Mouse (Mus musculus): ENCODE results near the gene Hoxd13. TPM values are rescaled to one million over a fixed set of nuclear protein-coding genes. Genes with fewer than 3 reads are reported as not detected.

The Hoxd13 gene
- polyA plus RNA-seq, 1 experiment from 2014 or later: 32.3 TPM

- no peaks in the 10 kb centered on the region for H3K36me3 ChIP-seq
- no peak for ATAC-seq (ENCODE audit: insufficient number of reproducible peaks, low FRiP score, low TSS enrichment, low read depth)
- peaks cover 94% of the 10 kb centered on the region for H3K27me3 ChIP-seq
- 0 out of 2 replicates have a peak overlapping the region, but pooled peaks have one; percentile 4 for H3K4me3 ChIP-seq
- H3K27ac ChIP-seq: no peak overlapping the region
- H3K4me1 ChIP-seq: peaks cover 33% of the 10 kb centered on the region
- WGBS: 36% methylated on average over 7 of the region's 7 CpGs
- no peak overlapping the region for H3K4me2 ChIP-seq
- H3K9me3 ChIP-seq: no peaks in the 10 kb centered on the region
- no peak overlapping the region for H3K9ac ChIP-seq
Observed at GRCm38 (mm10) chr2:74707599-74707998, 39.5 kb downstream of the Hoxd13 start.

- H3K4me2 ChIP-seq: no peak overlapping the region
Observed at GRCm38 (mm10) chr2:74708676-74709075, 40.6 kb downstream of the Hoxd13 start.

GRCm38 (mm10) chr2:74709465-74710419, 41.6 kb downstream of the Hoxd13 start:
- no peak overlapping the region for H3K9ac ChIP-seq
- H3K36me3 ChIP-seq: no peaks in the 10 kb centered on the region
- no peak overlapping the region for H3K4me3 ChIP-seq
- no peak for ATAC-seq (ENCODE audit: insufficient number of reproducible peaks, low FRiP score, low TSS enrichment, low read depth)
- peaks cover 96% of the 10 kb centered on the region for H3K27me3 ChIP-seq
- no peak overlapping the region for H3K27ac ChIP-seq
- no peak overlapping the region for H3K4me2 ChIP-seq
- peaks cover 25% of the 10 kb centered on the region for H3K4me1 ChIP-seq
- WGBS: 15% methylated on average over 5 of the region's 5 CpGs
- no peaks in the 10 kb centered on the region for H3K9me3 ChIP-seq

More at GRCm38 (mm10) chr2:74708676-74709075, 40.6 kb downstream of the Hoxd13 start:
- no peak overlapping the region for H3K9ac ChIP-seq
- no peak for ATAC-seq (ENCODE audit: insufficient number of reproducible peaks, low FRiP score, low TSS enrichment, low read depth)
- no peaks in the 10 kb centered on the region for H3K36me3 ChIP-seq
- H3K27me3 ChIP-seq: peaks cover 96% of the 10 kb centered on the region
- no peak overlapping the region for H3K27ac ChIP-seq
- H3K4me1 ChIP-seq: peaks cover 32% of the 10 kb centered on the region
- H3K9me3 ChIP-seq: no peaks in the 10 kb centered on the region
- 27% methylated on average over 4 of the region's 4 CpGs for WGBS
- no peak overlapping the region for H3K4me3 ChIP-seq

- no peak overlapping the region for H3K27ac ChIP-seq
- H3K9me3 ChIP-seq: no peaks in the 10 kb centered on the region
- peaks cover 96% of the 10 kb centered on the region for H3K27me3 ChIP-seq
- H3K9ac ChIP-seq: no peak overlapping the region
- WGBS: 2% methylated on average over 16 of the region's 16 CpGs
- no peaks in the 10 kb centered on the region for H3K36me3 ChIP-seq
- H3K4me3 ChIP-seq: peak overlapping the region; percentile 45
- no peak for ATAC-seq (ENCODE audit: insufficient number of reproducible peaks, low FRiP score, low TSS enrichment, low read depth)
- peak overlapping the region; percentile 72 for H3K4me2 ChIP-seq
- peaks cover 23% of the 10 kb centered on the region for H3K4me1 ChIP-seq
Observed at GRCm38 (mm10) chr2:74710929-74711543, 42.9 kb downstream of the Hoxd13 start.

- H3K36me3 ChIP-seq: no peaks in the 10 kb centered on the region
- peaks cover 25% of the 10 kb centered on the region for H3K4me1 ChIP-seq
- peak within 1 kb of the TSS; percentile 63 for H3K27ac ChIP-seq
- peak within 1 kb of the TSS; percentile 45 for H3K4me3 ChIP-seq
- H3K27me3 ChIP-seq: peaks cover 96% of the 10 kb centered on the region
- peak within 1 kb of the TSS; percentile 50 for H3K9ac ChIP-seq
- ATAC-seq (ENCODE audit: insufficient number of reproducible peaks, low FRiP score, low TSS enrichment, low read depth): no peak
- peak within 1 kb of the TSS; percentile 72 for H3K4me2 ChIP-seq
- WGBS: under 1% methylated on average over 65 of the region's 65 CpGs
- no peaks in the 10 kb centered on the region for H3K9me3 ChIP-seq
Observed at GRCm38 (mm10) chr2:74711721-74712621, 43.9 kb downstream of the Hoxd13 start, which contains the start of the genes Hoxd3 and Hoxd4. TSS of gene Hoxd3 (plus strand) at chr2:74711927. TSS of gene Hoxd4 (plus strand) at chr2:74711929.

- 11% methylated on average over 19 of the region's 19 CpGs for WGBS
- peaks cover 97% of the 10 kb centered on the region for H3K27me3 ChIP-seq
- H3K36me3 ChIP-seq: no peaks in the 10 kb centered on the region
- peaks cover 25% of the 10 kb centered on the region for H3K4me1 ChIP-seq
- H3K4me2 ChIP-seq: peak overlapping the region; percentile 19; the same call in 1 of the 2 replicates
- no peaks in the 10 kb centered on the region for H3K9me3 ChIP-seq
- H3K9ac ChIP-seq: no peak overlapping the region
- no peak overlapping the region for H3K27ac ChIP-seq
- ATAC-seq (ENCODE audit: insufficient number of reproducible peaks, low FRiP score, low TSS enrichment, low read depth): no peak
- no peak overlapping the region for H3K4me3 ChIP-seq
Observed at GRCm38 (mm10) chr2:74713239-74714150, 45.4 kb downstream of the Hoxd13 start.

- peak overlapping the region; percentile 19 for H3K4me2 ChIP-seq
- peak overlapping the region; percentile 38; the same call in 1 of the 2 replicates for H3K27ac ChIP-seq
- peaks cover 97% of the 10 kb centered on the region for H3K27me3 ChIP-seq
- peaks cover 25% of the 10 kb centered on the region for H3K4me1 ChIP-seq
- peak overlapping the region; percentile 4; the same call in 1 of the 2 replicates for H3K4me3 ChIP-seq
- 11% methylated on average over 18 of the region's 18 CpGs for WGBS
- H3K36me3 ChIP-seq: no peaks in the 10 kb centered on the region
- no peak for ATAC-seq (ENCODE audit: insufficient number of reproducible peaks, low FRiP score, low TSS enrichment, low read depth)
- H3K9ac ChIP-seq: no peak overlapping the region
- no peaks in the 10 kb centered on the region for H3K9me3 ChIP-seq
Observed at GRCm38 (mm10) chr2:74714156-74714789, 46.2 kb downstream of the Hoxd13 start.

GRCm38 (mm10) chr2:74714881-74715280, 46.8 kb downstream of the Hoxd13 start:
- Histone ChIP-seq H3K27ac (no peak overlapping the region), H3K4me3 (0 out of 2 replicates have a peak overlapping the region, but pooled peaks have one; percentile 4), H3K27me3 (peaks cover 97% of the 10 kb centered on the region), H3K4me2 (peak overlapping the region; percentile 19; the same call in 1 of the 2 replicates), H3K9ac (no peak overlapping the region), H3K4me1 (peaks cover 25% of the 10 kb centered on the region), H3K9me3 (no peaks in the 10 kb centered on the region), H3K36me3 (no peaks in the 10 kb centered on the region)
- ATAC-seq (ENCODE audit: insufficient number of reproducible peaks, low FRiP score, low TSS enrichment, low read depth): no peak
- WGBS: 7% methylated on average over 14 of the region's 14 CpGs

- ATAC-seq (ENCODE audit: insufficient number of reproducible peaks, low FRiP score, low TSS enrichment, low read depth): peak; percentile 76
- H3K9ac ChIP-seq: no peak overlapping the region
- peak overlapping the region; percentile 49 for H3K4me2 ChIP-seq
- H3K4me3 ChIP-seq: peak overlapping the region; percentile 29
- 5% methylated on average over 26 of the region's 26 CpGs for WGBS
- peaks cover 25% of the 10 kb centered on the region for H3K4me1 ChIP-seq
- no peaks in the 10 kb centered on the region for H3K9me3 ChIP-seq
- peaks cover 97% of the 10 kb centered on the region for H3K27me3 ChIP-seq
- no peaks in the 10 kb centered on the region for H3K36me3 ChIP-seq
- H3K27ac ChIP-seq: no peak overlapping the region
Observed at GRCm38 (mm10) chr2:74715504-74716241, 47.6 kb downstream of the Hoxd13 start.

- no peak for ATAC-seq (ENCODE audit: insufficient number of reproducible peaks, low FRiP score, low TSS enrichment, low read depth)
- H3K36me3 ChIP-seq: no peaks in the 10 kb centered on the region
- H3K4me3 ChIP-seq: no peak overlapping the region
- no peak overlapping the region for H3K4me2 ChIP-seq
- peaks cover 12% of the 10 kb centered on the region; the same call in 1 of the 2 replicates for H3K4me1 ChIP-seq
- H3K9ac ChIP-seq: no peak overlapping the region
- no peaks in the 10 kb centered on the region for H3K9me3 ChIP-seq
- no peak overlapping the region for H3K27ac ChIP-seq
- WGBS: 35% methylated on average over 2 of the region's 2 CpGs
- peaks cover 99% of the 10 kb centered on the region for H3K27me3 ChIP-seq
Observed at GRCm38 (mm10) chr2:74720384-74720783, 52.3 kb downstream of the Hoxd13 start.

Data from limb, embryonic 15.5 days (tissue).